Mouse (Mus musculus) mature B cell (primary cell): ENCODE measurements around the gene Rara.
"Not testable (repeated sequence)": the region's sequence is repeated elsewhere in the genome, so short reads cannot be mapped to it uniquely, and the experiment has no call there.

Source experiments
- in situ Hi-C: fragments of 300-500 bp; cut with MboI; formaldehyde crosslinking; loops from 2 replicates; pipeline ENCODE4 v1.14.3; 2019

The Rara gene

DNA sequence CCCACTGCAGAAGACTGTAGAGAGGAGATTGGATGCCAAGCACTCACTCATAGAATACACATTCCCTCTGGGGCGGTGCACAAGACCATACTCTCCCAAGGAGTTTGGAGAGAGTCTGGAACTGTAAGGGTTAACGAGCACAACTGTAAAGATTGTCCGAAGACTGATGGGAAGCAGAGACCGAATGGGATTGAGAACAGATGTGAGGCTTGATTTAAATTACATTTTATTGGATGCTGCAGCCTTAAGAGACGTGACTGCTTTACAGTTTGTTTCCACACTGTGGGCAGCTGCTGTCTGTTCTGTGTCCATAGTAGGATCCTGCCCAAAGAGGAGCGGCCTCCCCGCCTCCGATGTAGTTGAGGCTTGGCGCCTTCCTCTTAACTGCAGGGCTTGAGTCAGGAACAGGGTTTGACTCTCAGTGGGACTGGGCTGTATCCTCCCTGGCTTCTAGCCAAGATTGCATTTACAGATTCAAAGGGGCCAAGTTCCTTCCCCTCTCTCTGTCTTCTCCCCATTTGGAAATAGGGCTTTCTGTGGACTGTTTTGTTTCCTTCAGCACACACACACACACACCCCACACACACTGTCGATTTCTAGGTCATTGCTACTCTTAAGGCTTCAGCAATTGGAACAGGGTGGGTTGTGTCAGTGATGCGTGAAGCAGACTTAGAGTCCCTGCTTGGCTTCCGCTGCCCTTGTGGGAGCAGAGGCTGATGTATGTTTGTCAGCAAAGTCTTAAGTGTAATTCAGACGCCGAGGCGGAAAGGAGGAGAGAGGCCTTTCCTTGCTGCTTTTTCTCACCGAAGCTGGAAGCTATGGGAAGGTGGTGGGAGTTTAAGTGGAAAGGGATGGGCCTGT lies 4.5 kb upstream of the Rara start:
- in situ Hi-C loops: loop anchor here (10.0 kb wide), 1 partner anchor 192 kb away; no protein-coding TSS in a partner anchor

DNA sequence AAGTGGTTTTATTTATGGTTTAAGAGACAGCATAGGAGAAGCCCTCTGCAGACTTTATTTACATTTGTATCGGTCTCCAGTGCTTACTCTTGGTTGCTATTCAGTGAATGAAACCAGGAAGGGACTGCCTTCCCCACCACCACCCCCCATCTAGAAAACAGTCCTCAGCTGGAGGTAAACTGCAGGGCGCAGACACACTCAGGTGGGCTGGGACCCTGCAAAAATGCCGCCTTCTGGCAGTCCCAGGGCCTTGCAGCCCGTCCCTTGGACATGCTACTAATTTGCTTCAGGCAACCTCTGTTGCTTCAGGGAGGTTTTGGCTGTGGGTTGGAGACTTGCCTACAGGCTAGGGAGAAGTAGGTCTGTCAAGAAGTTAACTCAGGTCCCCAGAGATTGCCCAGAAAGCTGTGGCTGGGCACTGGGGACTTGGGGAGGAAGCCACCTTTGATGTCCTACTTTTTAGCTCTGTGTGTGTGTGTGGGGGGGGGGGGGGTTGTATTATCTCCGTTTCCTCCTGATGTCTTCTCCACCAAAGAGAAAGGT lies 2.9 kb upstream of the Rara start:
- in situ Hi-C loops: loop anchor here (10.0 kb wide), 1 partner anchor 190 kb away; no protein-coding TSS in a partner anchor

DNA sequence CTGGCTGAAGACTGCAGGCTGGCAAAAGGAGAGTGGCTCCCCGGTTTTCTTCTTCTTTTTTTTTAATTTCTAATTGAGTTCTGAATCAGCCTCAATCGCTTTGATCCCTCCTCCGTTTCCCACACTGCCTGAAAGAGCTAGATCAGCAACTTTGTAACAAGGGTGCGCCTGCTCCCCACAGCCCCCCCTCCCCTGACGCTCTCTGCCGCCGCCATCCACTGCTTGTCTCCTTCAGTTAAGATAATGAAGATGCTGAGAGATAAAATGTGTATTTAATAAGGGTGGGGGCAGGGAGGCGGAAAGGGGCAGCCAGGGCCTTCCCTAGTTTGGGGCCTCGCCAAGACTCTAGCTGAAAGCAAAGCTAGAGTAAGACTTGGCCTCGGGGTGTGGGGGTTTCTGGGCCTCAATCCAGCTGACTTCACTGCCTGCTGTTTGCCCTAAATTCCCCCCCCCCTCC lies 2.3 kb upstream of the Rara start:
- in situ Hi-C loops: loop anchor here (10.0 kb wide), 1 partner anchor 190 kb away; no protein-coding TSS in a partner anchor

DNA sequence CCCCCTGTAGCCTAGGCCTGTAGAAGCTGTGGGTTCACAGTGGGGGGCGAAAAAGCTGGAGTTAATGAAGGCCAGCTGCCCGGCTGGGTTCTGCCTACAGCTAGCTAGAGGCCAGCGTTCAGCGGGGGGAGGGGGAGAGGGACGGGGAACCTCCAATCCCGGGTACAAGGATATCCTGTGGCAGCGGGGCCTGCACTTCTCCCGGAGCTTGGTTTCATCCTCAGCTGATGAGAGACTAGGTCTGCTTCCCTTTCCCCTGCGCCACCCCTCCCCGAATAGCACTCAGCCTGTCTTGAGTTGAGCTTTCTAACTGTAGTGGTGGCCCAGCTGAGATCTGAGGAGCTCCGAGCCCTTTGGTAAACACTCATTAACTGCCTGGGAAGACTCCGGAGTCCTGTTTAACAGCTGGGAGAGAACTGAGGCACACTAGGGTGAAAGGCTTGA lies 1.7 kb upstream of the Rara start:
- in situ Hi-C loops: loop anchor here (10.0 kb wide), 1 partner anchor 189 kb away; no protein-coding TSS in a partner anchor

DNA sequence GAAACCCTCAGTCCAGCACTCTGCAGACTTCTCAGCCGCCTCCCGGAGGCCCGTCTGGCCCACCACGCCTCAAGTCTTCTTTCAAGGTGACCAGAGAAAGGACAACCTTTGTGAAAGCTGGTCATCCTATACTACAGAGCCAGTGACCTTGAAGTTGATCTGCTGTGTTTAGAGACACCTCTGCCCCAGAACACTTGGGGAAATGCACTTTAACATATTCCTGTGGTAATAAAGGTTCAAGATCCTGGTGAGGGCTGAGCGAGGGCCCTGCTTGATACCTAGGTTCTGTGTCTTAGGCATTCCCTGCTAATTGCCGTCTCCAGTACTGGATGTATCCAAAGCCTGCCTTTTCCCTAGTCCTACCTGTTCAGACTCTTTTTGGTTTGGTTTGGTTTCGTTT lies 1.1 kb upstream of the Rara start:
- in situ Hi-C loops: loop anchor here (10.0 kb wide), 1 partner anchor 188 kb away; no protein-coding TSS in a partner anchor

DNA sequence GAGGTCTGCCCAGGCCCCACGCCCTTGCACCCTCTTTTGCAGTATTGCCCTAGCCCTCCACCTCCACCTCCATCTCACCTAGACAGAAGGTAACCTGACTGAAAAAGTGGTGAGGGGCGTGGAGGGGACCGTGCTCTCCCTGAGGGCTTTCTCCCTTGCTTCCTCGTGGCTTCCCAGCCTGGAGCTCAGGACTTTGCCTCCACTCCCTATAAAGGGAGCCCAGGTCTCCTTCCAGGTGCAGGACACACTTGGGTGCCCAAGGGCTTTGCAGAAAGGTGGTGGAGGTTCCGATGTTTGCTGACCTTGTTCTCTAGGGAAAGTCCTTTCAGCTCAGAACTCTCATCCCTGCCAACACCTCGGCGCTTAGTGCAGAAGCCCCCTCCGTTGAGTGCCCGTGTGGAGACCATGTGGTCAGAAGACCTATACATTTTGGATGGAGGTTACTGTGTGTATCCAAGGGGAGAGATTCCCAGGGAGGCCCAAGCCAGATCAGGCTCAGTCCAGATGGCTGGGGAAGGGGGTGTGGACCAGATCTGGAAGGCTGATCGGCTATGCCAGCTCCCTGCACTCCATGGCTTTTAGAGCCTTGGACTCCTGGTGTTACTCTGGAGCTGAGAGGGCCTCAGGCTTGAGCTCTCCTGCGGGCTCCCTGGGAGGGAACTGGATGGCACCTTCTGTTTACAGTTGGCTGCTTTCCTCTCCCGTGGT lies 722 bp downstream of the Rara start:
- in situ Hi-C loops: loop anchor here (10.0 kb wide), 1 partner anchor 186 kb away; no protein-coding TSS in a partner anchor

DNA sequence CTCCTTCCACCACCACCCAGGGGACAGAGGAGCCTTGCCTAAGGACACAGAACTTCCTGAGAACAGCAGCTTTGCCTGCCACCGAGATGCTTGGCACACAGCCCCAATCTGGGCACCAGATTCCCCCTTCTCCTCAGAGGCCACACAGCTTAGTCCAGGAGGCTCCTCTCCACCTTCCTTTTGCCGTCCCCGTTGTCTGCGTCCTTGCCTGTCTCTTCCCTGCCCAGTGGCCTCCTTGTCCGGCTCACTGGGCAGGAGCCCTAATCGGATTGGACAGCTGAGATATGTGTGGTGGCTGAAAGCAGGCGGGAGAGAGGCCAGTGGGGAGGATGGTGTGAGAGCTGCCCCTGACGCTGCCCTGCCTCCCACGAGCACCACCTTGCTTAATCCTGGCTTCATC lies 1.9 kb downstream of the Rara start:
- in situ Hi-C loops: loop anchor here (10.0 kb wide), 1 partner anchor 185 kb away; no protein-coding TSS in a partner anchor

DNA sequence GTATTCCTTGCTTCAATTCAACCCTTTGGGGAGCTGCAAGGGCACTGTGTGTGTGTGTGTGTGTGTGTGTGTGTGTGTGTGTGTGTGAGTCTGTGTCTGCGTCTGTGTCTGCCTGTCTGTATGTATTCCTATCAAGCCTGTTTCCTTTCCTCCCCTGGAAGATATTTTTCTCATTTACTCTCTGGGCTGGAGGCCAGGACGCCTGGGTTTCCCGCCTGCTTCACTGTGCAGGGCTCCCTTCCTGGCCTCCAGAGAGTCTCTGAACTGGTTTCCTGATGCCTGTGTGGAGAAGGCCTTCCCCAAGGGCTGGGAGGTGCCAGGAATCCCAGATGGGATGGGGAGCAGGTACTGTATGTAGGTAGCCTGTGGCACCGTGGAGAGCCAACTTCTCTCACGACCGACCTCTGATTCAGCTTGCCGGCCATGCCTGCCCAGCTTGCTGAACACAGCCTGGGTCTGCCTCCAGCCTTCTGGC lies 2.5 kb downstream of the Rara start:
- in situ Hi-C loops: no loop called here

DNA sequence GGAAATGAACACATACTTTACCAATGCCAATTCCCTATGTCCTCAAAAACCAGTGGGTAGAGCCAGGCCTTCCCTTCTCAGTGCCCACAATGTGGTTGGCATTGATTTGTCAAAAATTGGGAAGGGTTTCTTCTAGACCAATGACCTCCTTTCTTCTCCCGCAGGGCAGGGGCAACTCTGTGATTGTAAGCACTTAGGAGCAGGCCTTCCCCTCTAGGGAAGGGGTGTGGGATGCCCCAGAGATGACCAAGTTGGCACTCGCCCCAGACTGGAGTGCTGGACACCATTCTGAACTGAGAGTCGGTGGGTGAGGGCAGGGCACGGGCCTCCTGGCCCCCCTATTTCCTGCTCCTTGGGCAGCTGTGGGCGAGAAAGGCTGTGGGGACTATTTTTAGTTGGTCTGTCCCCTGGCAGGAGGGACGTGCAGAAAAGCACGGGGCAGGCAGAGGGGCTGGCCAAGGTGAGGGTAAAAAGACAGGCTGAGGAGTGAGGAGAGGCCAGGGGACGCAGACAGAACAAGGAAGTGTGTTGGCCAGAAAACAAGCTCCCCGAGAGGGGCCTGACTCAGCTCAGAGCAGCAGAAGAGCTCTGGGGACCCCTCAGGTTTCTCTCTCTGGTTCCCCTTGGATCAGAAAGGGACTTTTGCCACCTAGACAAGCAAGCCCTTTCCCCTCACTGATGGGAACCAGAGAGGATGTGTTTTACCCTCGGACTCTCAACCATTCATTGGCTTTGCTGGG lies 3.3 kb downstream of the Rara start:
- in situ Hi-C loops: no loop called here

DNA sequence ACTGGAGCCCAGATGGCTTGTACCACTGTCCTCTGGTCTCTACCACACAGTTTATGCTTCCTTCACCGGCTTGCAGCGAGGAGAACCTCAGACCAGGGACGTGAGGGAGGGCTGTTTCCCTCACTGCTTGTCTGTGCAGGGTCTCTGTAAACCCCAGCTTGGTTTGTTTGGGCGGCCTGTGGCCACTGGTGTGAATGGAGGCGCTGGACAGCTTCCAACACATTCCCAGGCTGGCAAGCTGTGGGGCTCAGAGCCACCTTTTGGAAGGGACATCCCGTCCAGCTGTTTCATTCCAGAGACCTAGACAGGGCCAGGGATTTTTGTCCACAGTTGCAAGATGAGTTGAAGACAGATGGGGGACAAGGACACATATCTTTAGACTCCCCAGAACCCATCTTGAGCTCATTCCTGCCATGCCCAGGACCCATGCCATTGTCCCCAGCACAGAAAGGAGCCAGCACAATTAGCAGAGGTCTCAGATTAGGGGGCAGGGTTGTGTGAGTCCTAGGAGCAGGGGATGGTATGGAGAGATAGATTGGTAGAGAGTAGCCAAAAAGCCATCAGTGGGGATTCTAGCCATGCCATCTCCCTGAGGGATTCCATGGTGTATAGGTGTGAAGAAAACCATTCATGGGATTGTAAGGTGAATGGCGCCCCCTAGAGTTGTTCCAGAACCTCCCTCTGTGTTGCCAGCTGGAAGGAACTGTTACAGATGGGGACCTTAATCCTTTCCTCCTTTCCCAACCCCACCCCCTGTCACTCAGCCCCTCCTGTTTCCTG lies 4.1 kb downstream of the Rara start:
- in situ Hi-C loops: no loop called here

DNA sequence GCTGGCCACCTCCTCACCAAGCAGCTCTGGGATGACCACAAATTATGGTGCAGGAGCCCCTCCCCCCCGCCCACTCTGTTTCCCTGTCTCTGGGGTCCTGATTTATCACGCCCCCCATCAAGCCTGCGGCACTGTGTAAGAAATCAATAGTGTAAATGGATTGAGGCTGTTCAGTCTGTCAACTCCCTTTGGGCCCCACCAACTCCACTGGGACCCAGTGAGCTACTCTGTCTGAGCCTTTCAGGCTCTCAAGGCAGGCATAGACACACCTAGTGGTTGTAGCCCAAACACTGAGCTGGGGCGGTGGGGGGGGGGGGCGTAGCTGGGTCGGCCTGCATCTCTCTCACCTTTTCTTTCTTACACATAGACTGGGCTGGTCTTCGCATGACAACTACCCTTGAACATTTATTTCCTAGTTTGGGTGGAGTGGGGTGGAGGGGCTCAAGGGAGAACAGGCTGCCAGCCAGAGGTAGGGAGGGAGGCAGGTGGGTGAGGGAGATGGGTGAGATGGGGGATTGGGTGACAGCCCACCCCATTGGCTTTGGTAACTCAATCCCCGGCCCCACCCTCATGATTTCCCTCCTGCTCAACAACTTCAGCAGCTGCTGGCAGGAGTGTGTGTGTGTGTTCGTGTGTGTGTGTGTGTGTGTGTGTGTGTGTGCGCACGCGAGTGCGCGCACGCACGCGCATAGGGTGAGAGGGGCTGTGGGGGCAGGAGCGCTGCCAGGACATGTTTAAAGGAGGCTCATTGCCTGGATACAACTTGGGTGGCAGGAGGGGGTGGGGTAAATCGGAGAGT lies 4.9 kb downstream of the Rara start:
- in situ Hi-C loops: no loop called here

DNA sequence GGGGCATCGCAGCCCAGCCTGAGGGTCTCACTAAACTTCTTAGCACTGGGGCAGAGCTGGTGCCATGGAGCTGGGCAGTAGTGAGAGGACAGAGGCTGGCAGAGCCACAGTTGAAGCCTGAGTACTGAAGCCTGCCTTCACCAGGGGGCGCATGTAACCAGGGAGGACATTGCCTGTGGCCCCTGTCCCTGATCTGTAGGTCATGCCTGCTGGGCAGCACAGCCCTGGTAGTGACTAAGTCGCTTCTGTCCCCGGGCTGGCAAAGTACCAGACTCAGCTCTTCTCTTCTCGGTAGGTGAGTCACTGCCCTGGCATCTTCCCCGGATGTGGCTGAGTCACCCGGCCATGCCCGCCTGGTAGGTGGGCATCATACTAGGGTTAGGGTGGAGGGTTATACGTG lies 5.5 kb downstream of the Rara start:
- in situ Hi-C loops: no loop called here

DNA sequence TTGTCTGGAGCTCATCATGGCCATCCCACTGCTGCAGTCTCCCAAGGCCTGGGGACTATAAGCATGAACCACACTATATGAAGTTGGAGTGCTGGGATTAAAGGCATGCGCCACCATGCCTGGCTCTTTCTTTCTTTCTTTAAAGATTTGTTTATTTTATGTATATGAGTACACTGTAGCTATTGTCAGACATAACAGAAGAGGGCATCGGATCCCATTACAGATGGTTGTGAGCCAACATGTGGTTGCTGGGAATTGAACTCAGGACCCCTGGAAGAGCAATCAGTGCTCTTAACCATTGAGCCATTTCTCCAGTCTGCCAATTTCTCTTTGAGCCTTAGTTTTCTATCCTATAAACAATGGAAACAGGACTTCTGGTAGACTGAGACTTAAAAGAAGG lies 6.2 kb downstream of the Rara start:
- in situ Hi-C loops: not testable (repeated sequence)

DNA sequence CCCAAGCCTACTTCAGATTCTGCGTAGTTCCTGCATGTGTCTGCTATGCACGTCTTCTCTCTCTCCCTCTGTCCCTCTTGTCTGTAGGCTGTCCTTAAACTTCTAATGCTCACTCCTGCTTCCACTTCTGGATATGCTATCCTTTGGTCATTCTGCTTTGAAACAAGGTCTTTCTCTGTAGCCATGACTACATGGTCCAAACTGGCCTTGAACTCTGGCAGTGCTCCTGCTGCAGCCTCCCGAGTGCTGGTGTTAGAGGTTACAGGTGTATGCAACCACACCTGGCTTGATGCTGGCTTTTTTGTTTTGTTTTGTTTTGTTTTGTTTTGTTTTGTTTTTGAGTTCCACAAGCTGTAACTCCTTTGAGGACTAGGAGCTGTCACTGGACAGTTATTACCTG lies 6.7 kb downstream of the Rara start:
- in situ Hi-C loops: no loop called here

DNA sequence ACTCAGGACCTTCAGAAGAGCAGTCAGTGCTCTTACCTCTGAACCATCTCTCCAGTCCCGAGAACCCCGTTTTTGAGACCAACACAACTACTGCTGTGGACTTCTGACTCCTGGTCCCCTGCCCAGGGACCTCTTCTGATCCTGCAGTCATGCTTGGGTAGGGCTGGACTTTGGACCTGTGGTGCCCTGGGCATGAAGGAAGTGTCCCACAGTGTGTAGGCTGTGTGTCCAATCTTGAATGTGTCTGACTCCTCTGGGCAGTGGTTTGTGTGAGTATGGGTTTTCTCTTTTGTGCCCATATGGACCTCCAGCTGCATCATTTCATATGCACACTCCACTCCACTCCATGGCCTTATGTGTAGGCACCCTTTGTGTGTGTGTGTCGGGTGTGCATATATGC lies 7.5 kb downstream of the Rara start:
- in situ Hi-C loops: loop anchor here (5.0 kb wide), 1 partner anchor 37 kb away; no protein-coding TSS in a partner anchor

DNA sequence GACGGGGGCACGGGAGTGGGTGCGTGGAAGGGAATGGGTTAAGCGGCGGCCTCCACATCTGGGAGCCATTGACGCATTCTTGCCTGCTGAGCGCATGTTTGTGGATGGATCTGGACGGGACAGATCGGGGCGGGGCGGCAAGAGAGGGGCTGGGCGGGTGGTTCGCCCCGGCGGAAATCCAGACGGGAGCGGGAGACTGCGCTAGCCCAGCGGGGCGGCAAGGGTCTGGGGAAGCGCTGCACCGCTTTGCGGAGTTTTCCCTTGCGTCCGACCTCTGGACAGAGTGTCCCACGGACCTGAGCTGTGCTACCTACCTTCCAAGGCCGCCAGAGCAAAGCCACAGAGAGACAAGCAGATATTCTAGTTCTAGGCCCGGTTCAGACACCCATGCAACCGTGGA lies 8.6 kb downstream of the Rara start:
- in situ Hi-C loops: loop anchor here (5.0 kb wide), 1 partner anchor 36 kb away; no protein-coding TSS in a partner anchor

DNA sequence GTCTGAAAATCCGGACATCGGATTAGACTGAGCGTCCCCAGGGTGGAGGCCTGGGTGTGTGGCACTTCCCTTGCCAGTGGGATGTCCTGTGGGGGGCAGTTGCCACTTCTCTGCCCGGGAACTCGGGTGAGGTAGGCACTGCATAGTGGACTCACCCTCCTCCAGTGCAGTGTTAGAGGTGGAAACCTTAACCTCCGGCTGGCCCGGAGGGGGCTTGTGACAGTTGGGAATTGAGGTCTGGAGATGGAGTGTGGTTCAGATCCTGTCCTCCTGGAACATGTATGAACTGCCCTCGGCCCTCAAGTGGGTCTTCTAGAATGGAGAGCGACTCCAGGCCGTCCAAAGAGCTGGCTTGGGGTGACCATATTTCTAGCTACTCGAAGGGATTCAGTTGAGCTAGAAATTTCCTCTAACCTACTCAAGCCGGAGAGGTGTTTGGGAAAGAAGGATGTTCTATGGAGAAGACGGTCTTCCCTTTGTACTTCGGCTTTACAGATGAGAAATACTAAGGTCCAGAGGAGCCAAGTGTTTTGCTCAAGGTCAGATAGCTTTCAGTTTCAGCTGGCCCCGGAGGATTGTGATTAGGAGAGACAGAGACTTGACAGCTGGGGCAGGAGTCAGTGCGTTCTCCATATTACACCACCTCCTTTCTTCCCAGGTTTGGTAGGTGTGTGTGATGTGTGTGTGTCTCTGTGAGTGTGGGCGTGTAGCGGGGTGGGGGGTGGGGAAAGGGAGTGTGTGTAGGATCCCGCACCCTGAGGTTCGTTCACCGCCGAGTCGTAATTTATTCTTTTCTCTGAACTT lies 9.2 kb downstream of the Rara start:
- in situ Hi-C loops: loop anchor here (5.0 kb wide), 1 partner anchor 35 kb away; no protein-coding TSS in a partner anchor

DNA sequence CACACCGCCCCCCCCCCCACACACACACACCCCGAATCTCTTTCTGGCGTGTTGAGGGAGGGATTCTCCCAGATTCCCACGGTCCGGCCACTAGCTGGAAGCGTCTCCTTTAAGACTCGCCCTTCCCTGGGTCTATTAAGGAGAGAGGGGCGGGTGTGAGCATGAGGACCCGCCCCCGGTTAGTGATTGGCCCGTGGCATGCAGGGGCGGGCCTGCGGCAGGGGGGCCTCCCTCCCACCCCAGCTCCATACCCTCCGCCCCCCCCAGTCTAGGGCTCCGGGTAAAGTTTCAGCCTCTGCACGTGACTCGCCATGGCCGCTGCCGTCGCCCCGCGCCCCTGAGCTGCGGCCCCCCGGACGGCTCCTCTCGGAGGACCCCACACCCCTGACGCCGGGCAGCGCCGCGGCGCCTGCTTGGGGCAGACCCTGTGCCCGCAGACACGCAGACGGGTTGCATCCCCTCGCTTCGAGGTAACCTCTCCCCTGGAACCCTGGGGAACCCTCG lies 9.8 kb downstream of the Rara start:
- in situ Hi-C loops: loop anchor here (5.0 kb wide), 1 partner anchor 35 kb away; no protein-coding TSS in a partner anchor
